Comparison of ENCODE assay signal across 8 mouse cellular contexts in the genomic region with DNA sequence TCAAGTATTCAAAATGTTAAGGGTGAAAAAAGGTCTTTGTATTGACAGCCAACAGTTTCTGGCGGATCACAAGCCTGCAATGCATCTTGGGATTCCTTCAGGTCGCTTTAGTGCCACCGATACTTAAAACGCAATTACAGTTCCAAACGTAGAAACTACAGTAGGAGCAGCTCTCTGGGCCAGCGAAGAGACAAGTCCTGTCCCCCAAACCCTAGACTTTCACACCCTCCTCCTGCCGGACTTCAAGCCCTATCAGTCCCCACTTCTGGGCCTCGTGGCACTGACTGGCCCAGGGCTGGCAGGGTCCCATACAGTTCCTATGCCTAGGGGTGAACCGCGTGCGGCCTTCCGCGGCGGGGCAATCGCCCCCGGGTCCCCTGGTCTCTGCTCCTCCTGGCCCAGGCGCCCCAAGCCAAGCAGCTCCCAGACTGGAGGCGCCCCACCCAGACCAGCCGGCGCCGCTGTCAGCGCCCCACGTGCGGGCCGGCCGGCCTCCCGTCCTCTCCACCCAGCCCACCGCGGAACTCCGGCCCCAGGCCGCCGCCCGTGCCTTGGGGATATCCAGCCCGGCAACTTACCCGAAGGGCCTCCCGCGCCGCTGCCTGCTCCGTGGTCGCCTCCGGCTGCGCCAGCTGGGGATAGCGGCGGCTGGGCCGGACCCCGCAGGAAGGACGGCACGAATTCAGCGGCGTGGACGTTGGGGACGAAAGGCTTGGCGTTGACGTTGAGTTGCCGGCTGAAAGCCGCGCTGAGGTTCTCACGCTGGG. TPM values are rescaled to one million over a fixed set of nuclear protein-coding genes. Genes with fewer than 3 reads are reported as not detected.
A peak's percentile ranks its signal among the peaks of the same experiment; 100 is the strongest.
DNase-seq lines count a peak whose midpoint lies in the region; ATAC-seq lines count a peak whose summit lies in the region.

No protein-coding gene starts in this region.

- H3K4me2 ChIP-seq in hindbrain, embryonic 11.5 days (replicated peaks; ENCODE audit: low read depth, low read length): peak overlapping the region; percentile 57

- no peaks in the 10 kb centered on the region for H3K9me3 ChIP-seq in hindbrain, embryonic 11.5 days (ENCODE audit: control insufficient read depth, low read length)

- no peaks in the 10 kb centered on the region for H3K27me3 ChIP-seq in hindbrain, embryonic 11.5 days (ENCODE audit: control insufficient read depth, insufficient read depth, low read length)

- DNase-seq in NIH3T3 (ENCODE audit: low read depth): peak; percentile 51
- peak; percentile 51 for DNase-seq in cerebellum, adult 9-10 months
- peak; percentile 23 to 48 for DNase-seq in frontal cortex, postnatal 10 days (ENCODE audit: low spot score in 2 of 2)
- DNase-seq in hindbrain, embryonic 11.5 days (ENCODE audit: low spot score): peak; percentile 54
- peak; percentile 25 to 29 for DNase-seq in layer of hippocampus, postnatal 25 days (ENCODE audit: extremely low spot score in 1 of 2, low spot score in 1 of 2)
- DNase-seq in lung, postnatal 36 days: peak; percentile 30
- DNase-seq in right cerebral cortex, adult 2 months (ENCODE audit: low spot score in 2 of 2): peak; percentile 26 to 30
- peak; percentile 20 for DNase-seq in urinary bladder, postnatal 10 days (ENCODE audit: low spot score)

- H3K36me3 ChIP-seq in hindbrain, embryonic 11.5 days (ENCODE audit: control insufficient read depth, insufficient read depth, low read length): no peaks in the 10 kb centered on the region

- WGBS in hindbrain, embryonic 11.5 days: 1% methylated on average over 50 of the region's 58 CpGs

- H3K27ac ChIP-seq in hindbrain, embryonic 11.5 days (ENCODE audit: low read depth, low read length): peak overlapping the region; percentile 71

- 0 out of 2 replicates have a peak, but pooled peaks cover 2% of the 10 kb centered on the region for H3K4me1 ChIP-seq in hindbrain, embryonic 11.5 days (replicated peaks; ENCODE audit: control insufficient read depth, insufficient read depth, low read length)

- peak; percentile 33 for ATAC-seq in hindbrain, embryonic 11.5 days (ENCODE audit: low FRiP score)

- peak overlapping the region; percentile 91 for H3K4me3 ChIP-seq in hindbrain, embryonic 11.5 days (ENCODE audit: low read depth, low read length)

- H3K9ac ChIP-seq in hindbrain, embryonic 11.5 days (ENCODE audit: low read depth, low read length): peak overlapping the region; percentile 82

RNA-seq across cellular contexts. Expression of a gene that starts 0.9 kb away (rescaled TPM):
- 87.4 and 94.3 TPM in 2 replicates for polyA plus RNA-seq in hindbrain, embryonic 11.5 days (2014; fragmentation: Nextera tagmentation; extraction: Ambion mirVana)
- 10 to 100 TPM; 84.3 to 89.9 TPM for total RNA-seq in layer of hippocampus, postnatal 25 days (2021)

RNA-seq across cellular contexts. Expression of a gene that starts 50.1 kb away (rescaled TPM):
- polyA plus RNA-seq in hindbrain, embryonic 11.5 days (2014; fragmentation: Nextera tagmentation; extraction: Ambion mirVana): 245 and 259 TPM in 2 replicates
- total RNA-seq in layer of hippocampus, postnatal 25 days (2021): 10 to 100 TPM; 54.1 to 55.0 TPM

Comparison
In these comparisons a context has a peak if more than half of its experiments do, and no peak if none do; other contexts are left out.
1. Peak in every context shown above with its lines: DNase-seq, ATAC-seq, H3K4me3 ChIP-seq and H3K27ac ChIP-seq.